Mouse (Mus musculus): ENCODE results near the gene Cd93. TPM values are rescaled to one million over a fixed set of nuclear protein-coding genes. Genes with fewer than 3 reads are reported as not detected.

The Cd93 gene
- polyA plus RNA-seq (2012; rRNA removed) = 6.8 and 13.9 TPM in 2 replicates

DNA sequence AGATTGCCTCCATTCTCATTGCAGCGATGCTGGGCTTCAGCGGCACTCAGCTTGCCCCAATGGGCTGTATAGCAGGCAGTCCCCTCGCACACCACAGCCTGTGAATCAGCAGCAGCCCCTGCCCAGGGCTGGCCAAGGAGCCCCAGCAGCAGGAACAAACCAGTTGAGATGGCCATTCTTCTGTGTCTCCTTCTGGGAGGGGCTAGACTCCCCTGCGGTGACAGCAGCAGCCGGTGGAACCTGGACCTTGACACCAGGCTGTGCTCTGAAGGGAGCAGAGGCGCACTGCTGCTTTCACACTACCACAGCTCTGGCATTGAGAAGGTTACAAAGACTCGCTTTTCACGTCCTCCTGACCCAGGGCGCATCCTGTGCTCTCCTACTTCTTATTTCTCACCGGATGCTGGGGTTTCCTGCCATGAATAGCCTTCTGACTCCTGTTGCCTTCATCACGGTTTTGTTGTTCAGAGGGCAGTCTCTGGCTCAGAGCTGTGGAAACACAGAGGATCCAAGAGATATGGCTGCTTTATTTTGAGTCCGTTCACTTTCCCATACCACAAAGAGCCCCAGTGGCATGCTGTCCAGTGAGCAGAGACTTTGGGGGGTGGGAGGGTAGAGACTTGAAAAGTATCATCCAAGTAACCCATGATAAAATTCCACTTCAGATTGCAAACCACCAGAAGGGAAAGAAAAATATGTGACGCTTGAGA, at the start of gene Cd93:
Gene Cd93 (minus strand): TSS at position 315 of the 710 bp plus-strand sequence.
- DNase-seq (ENCODE audit: low read depth) = no peak
- no peak for TF ChIP-seq CTCF (IDR thresholded peaks at IDR 0.05; ENCODE audit: borderline replicate concordance, extremely low read depth, insufficient read depth, insufficient read length)
- TF ChIP-seq POLR2A (IDR thresholded peaks at IDR 0.05; ENCODE audit: borderline replicate concordance, extremely low read depth, insufficient read depth, insufficient read length, poor library complexity, severe bottlenecking) = no peak

DNA sequence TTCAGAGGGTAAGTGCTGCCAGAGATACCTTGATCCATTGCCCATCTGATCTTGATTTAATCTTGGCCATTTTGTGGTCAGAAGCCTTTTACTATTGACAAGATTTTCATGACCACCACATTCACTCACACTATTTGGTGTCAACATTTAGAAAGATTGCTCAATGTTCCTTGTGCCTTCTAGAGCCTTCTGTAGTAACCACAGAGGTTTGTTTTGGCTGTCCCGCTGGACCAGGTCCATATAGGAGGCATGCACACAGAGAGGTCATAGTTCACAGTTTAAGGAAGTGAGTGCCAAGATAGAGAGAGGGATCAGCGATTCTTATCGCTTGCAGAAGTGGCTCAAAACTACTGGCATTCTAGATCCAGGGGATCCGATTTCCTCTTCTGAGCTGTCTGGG, 48.7 kb upstream of the Cd93 start:
- TF ChIP-seq CTCF (IDR thresholded peaks at IDR 0.05; ENCODE audit: borderline replicate concordance, extremely low read depth, insufficient read depth, insufficient read length) = no peak
- no peak for TF ChIP-seq POLR2A (IDR thresholded peaks at IDR 0.05; ENCODE audit: borderline replicate concordance, extremely low read depth, insufficient read depth, insufficient read length, poor library complexity, severe bottlenecking)
- no peak for DNase-seq (ENCODE audit: low read depth)

DNA sequence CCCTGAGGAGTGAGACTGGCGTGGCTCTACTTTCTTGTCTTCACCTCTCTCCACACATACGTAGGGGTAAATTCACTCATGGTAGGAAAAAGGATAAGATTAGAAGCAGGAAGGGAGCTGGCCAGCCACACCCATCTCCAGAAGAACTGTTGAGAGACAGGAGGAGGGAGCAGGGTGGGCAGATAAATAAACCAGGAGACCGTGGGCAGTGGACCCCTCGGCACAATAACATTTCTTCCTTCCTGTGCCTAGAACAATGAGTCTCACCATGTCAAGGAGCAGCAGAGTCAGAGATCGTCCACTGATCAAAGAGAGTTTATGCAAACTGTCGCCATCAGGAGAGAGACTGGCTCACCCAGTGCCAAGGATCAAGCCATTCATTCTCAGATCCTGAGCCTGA, 46.8 kb upstream of the Cd93 start:
- TF ChIP-seq POLR2A (IDR thresholded peaks at IDR 0.05; ENCODE audit: borderline replicate concordance, extremely low read depth, insufficient read depth, insufficient read length, poor library complexity, severe bottlenecking) (no peak), CTCF (IDR thresholded peaks at IDR 0.05; ENCODE audit: borderline replicate concordance, extremely low read depth, insufficient read depth, insufficient read length) (no peak)

DNA sequence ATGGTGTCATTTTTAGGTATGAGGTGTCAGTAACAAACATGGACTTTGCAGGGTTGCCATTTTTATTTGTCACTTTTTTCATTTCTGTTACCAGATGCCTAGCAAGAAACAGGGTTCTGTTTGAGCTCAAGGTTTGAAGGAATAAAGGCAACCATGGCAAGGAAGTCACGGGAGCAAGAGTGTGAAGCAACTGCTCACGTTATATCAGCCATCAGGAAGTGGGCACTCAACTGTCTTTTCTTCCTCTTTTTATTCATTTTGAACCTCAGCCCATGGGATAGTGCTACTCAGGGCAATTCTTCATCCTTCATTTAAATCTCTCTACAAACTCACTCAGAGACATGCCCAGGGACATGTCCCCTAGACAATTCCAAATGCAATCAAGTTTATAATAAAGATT, 45.5 kb upstream of the Cd93 start:
- DNase-seq (ENCODE audit: low read depth) = no peak
- TF ChIP-seq CTCF (IDR thresholded peaks at IDR 0.05; ENCODE audit: borderline replicate concordance, extremely low read depth, insufficient read depth, insufficient read length) (no peak), POLR2A (IDR thresholded peaks at IDR 0.05; ENCODE audit: borderline replicate concordance, extremely low read depth, insufficient read depth, insufficient read length, poor library complexity, severe bottlenecking) (no peak)

More for the DNA sequence above, 46.8 kb upstream of the Cd93 start:
- DNase-seq (ENCODE audit: low read depth) = no peak

DNA sequence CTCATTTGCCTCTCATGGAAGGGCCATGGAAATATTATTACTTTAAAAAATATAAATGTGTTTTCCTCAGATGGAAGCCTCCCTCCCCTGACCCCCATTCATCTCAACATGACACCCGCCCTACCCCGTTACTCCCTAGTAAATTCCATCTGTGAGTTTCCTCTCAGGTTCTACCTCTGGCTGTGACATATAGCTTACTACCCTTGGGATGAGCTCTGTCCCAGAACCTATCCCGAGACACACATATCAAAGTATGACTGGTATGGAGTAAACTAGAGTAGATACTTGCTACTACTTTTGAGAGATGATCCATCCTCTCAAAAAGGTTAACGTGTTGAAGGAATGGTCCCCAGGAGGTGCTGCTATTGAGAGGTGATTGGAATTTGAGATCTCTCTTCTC, 42.2 kb upstream of the Cd93 start:
- no peak for DNase-seq (ENCODE audit: low read depth)
- TF ChIP-seq CTCF (IDR thresholded peaks at IDR 0.05; ENCODE audit: borderline replicate concordance, extremely low read depth, insufficient read depth, insufficient read length) = no peak
- TF ChIP-seq POLR2A (IDR thresholded peaks at IDR 0.05; ENCODE audit: borderline replicate concordance, extremely low read depth, insufficient read depth, insufficient read length, poor library complexity, severe bottlenecking) = no peak

DNA sequence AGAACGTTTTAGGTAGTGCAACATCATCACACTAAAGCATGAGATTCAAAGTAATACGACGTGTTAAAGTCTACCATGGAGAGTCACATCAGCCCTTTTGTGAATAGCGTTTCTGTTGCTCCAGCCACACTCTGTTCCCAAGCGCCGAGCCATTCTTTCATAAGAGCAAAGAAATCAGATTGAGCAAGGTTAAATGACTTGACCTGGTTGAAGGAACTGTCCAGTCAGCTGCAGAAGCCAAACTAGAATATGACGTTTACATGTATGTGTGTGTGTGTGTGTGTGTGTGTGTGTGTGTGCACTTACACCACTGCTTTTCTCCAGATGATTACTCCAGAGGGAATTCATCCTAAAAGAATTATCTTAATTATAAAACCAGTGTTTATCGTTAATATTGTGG, 37.0 kb upstream of the Cd93 start:
- no peak for TF ChIP-seq POLR2A (IDR thresholded peaks at IDR 0.05; ENCODE audit: borderline replicate concordance, extremely low read depth, insufficient read depth, insufficient read length, poor library complexity, severe bottlenecking)
- TF ChIP-seq CTCF (IDR thresholded peaks at IDR 0.05; ENCODE audit: borderline replicate concordance, extremely low read depth, insufficient read depth, insufficient read length) = no peak
- DNase-seq (ENCODE audit: low read depth) = no peak

DNA sequence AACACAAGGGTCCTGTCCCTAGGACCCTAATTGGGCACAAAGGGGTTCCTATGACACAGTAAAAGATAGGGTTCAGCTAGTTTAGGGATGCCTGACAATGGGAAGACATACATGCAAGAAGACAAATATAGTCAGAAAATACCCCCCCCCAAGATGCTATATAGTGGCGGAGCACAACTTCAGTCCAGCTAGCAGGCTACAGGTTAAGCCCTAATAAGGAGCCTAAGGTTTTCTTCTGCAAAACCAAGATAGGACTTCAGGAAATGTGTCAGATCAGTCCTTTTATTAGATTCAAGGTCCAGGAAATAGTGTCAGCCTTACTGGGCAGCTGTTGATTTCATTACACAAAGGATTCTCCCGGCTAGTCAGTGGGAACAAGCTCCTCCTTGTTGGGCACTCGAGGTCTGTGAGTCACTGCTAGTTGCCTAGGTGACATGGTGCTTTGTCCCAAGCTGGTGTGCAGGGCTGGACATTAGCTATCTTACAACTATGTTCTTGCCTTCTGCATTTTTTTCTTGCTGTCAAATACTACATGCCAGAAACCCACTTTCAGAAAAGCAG, 34.9 kb upstream of the Cd93 start:
- peak; percentile 69 for DNase-seq (ENCODE audit: low read depth)
- TF ChIP-seq CTCF (IDR thresholded peaks at IDR 0.05; ENCODE audit: borderline replicate concordance, extremely low read depth, insufficient read depth, insufficient read length) (no peak), POLR2A (IDR thresholded peaks at IDR 0.05; ENCODE audit: borderline replicate concordance, extremely low read depth, insufficient read depth, insufficient read length, poor library complexity, severe bottlenecking) (no peak)

DNA sequence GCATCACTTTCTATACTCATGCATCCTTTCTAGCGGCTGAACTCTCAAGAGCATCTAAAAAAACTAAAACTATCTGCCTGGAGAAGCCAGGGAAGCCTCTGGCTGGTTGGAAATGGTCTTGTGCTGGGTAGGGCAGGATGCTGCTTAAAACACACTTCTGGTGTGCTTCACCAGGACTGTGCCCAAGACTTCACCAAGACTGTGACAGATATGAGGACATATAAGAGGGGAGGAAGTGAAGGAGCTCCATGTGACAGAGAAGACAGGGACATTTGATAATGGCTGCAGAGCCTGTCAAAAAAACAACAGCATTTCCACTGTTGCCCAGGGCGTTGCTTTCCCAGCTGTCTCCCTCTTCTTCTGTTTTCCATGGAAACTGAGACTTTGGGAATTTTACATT, 34.0 kb upstream of the Cd93 start:
- no peak for DNase-seq (ENCODE audit: low read depth)
- no peak for TF ChIP-seq CTCF (IDR thresholded peaks at IDR 0.05; ENCODE audit: borderline replicate concordance, extremely low read depth, insufficient read depth, insufficient read length)

DNA sequence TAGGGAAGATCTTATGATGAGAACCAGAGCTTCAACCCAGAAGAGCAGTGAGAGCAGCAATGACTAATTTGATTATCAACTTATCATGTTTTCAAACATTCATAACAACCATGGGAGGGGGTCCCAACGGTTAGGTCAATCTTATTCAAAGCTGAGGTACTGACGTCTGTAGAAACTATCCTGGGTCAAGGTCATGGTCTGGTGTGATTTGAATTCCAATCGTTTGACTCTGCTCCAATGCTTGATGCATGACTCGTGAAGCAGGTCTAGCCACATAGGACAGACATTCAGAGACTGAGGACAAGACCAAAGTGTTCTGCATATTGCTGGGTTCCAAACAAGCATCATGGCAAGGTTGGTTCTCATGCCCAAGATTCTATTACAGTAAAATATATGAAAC, 33.2 kb upstream of the Cd93 start:
- TF ChIP-seq POLR2A (IDR thresholded peaks at IDR 0.05; ENCODE audit: borderline replicate concordance, extremely low read depth, insufficient read depth, insufficient read length, poor library complexity, severe bottlenecking) (no peak), CTCF (IDR thresholded peaks at IDR 0.05; ENCODE audit: borderline replicate concordance, extremely low read depth, insufficient read depth, insufficient read length) (no peak)
- DNase-seq (ENCODE audit: low read depth) = no peak

DNA sequence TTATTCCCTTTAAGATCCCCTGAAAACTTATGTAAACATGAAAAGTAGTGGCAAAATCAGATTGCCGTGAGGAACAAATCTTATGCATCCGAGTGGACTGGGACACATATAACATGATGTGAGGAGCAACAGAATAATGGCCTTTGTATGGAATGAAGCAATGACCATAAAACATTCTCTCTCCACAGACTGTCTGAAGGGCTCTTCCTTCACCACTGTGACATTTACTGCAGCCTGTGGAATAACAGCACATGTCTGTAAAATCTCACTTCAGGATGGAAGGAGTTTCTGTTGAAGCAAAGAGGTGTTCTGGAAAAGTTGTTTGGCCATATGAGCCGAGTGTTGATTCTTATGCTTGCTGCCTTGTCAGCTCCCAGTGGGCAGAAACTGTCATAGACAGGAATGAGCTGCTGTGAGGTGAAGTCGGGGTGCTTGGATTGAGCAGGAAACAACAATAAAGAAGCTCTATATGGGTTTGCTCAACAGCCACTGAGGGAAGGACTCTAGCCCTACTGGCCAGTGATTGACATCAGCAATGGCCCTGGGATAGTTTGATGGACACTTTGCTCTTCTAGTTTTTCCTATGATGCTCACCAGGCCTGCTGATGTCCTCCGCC, 32.6 kb upstream of the Cd93 start:
- no peak for DNase-seq (ENCODE audit: low read depth)
- TF ChIP-seq POLR2A (IDR thresholded peaks at IDR 0.05; ENCODE audit: borderline replicate concordance, extremely low read depth, insufficient read depth, insufficient read length, poor library complexity, severe bottlenecking) (no peak), CTCF (IDR thresholded peaks at IDR 0.05; ENCODE audit: borderline replicate concordance, extremely low read depth, insufficient read depth, insufficient read length) (no peak)

DNA sequence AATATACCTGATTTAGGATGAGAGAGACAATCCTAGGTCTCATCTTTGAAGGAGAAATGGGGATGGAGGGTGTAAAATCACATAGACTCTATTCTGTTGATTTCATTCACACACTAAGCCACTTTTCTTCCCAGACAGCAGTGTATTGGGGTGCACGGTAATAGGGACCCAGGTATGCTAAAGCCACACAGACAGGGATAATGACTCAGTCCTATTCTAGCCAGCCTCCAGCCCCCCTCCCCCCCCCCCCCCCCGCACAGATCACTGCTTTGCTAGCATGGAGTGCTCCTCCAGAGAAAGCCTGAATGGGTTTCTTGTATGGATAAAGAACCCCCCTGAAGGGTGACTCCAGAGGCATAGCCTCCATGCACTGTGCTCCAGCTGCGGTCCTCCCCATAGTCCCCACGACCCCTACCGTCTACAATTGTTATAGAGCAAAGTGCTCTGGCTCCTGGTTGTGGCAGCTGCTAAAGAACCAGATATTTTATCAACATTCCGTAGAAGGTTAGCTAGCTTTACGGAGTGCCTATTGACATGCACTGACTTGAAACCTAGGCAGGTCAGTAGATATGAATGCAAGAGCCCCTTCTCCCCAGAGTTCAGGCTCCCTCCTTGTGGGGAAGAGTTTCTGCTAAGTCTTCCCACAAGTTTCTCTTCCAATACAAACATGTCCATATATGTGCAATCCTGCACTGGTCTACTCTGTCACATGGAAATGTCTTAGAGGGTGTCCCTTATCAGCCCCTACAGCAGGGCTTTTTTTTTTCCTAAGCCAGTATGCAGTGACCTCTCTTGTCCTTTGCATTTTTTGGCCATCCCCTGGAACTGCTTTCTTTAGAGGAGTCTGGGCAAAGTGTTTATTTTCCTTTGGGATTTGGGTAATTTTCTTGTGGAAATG, 26.2 kb upstream of the Cd93 start:
- DNase-seq (ENCODE audit: low read depth) = no peak
- TF ChIP-seq CTCF (IDR thresholded peaks at IDR 0.05; ENCODE audit: borderline replicate concordance, extremely low read depth, insufficient read depth, insufficient read length) (no peak), POLR2A (IDR thresholded peaks at IDR 0.05; ENCODE audit: borderline replicate concordance, extremely low read depth, insufficient read depth, insufficient read length, poor library complexity, severe bottlenecking) (no peak)

Data from brain, embryonic 14.5 days (tissue).